Mouse (Mus musculus) midbrain, embryonic 16.5 days (tissue): ENCODE measurements around the gene Tfap2b. TPM values are rescaled to one million over a fixed set of nuclear protein-coding genes. Genes with fewer than 3 reads are reported as not detected.

Experiments used
- ATAC-seq: fragments of 200-750 bp; cut with Nextera tagmentation; 2 replicates; pipeline ENCODE4 v1.8.0; 2017; ENCODE audit warnings: moderate TSS enrichment
- H3K27ac ChIP-seq: fragments of 300-500 bp; sonication (generic); 2 replicates; pipeline ENCODE4 v1.5.1; 2014; ENCODE audit warnings: mild to moderate bottlenecking, low read length, mixed read lengths
- H3K27me3 ChIP-seq: fragments of 300-500 bp; sonication (generic); 2 replicates; pipeline ENCODE4 v1.6.1; 2014; ENCODE audit warnings: low read depth, low read length, mixed read lengths; ENCODE audit not compliant: control insufficient read depth, insufficient read depth
- H3K36me3 ChIP-seq: fragments of 300-500 bp; sonication (generic); 2 replicates; pipeline ENCODE4 v1.6.1; 2014; ENCODE audit warnings: mild to moderate bottlenecking, low read length, moderate library complexity, mixed read lengths; ENCODE audit not compliant: control insufficient read depth, insufficient read depth
- H3K4me1 ChIP-seq: fragments of 300-500 bp; sonication (generic); 2 replicates; pipeline ENCODE4 v1.6.1; 2014; ENCODE audit warnings: mild to moderate bottlenecking, low read length, mixed read lengths; ENCODE audit not compliant: control insufficient read depth, insufficient read depth
- H3K4me2 ChIP-seq: fragments of 300-500 bp; sonication (generic); 2 replicates; pipeline ENCODE4 v1.6.1; 2014; ENCODE audit warnings: mild to moderate bottlenecking, low read length, mixed read lengths
- H3K4me3 ChIP-seq: fragments of 300-500 bp; sonication (generic); 2 replicates; pipeline ENCODE4 v1.5.1; 2014; ENCODE audit warnings: low read depth, mild to moderate bottlenecking, low read length, moderate library complexity, mixed read lengths
- H3K9ac ChIP-seq: fragments of 300-500 bp; sonication (generic); 2 replicates; pipeline ENCODE4 v1.6.1; 2014; ENCODE audit warnings: low read depth, low read length, mixed read lengths
- H3K9me3 ChIP-seq: fragments of 300-500 bp; sonication (generic); replicated peaks from 2 replicates; pipeline ENCODE4 v1.6.1; 2014; ENCODE audit warnings: mild to moderate bottlenecking, low read length, mixed read lengths; ENCODE audit not compliant: control insufficient read depth, poor library complexity, severe bottlenecking
- WGBS: fragments of 180-500 bp; shearing (Covaris S2); extraction: QIAGEN DNeasy Blood & Tissue Kit; methylation state at CpG from one replicate; pipeline ENCODE4 v1.1.7; 2014; 5-methylcytosine and 5-hydroxymethylcytosine counted together
- polyA plus RNA-seq: library from polyadenylated mRNA; unstranded; fragments of >200 nt; fragmentation: Nextera tagmentation; extraction: Ambion mirVana; gene quantifications from 2 replicates; pipeline ENCODE4 v1.2.1, GENCODE M21; 2015

Gene Tfap2b
- polyA plus RNA-seq, 1 experiment from 2014 or later: 223 TPM

DNA sequence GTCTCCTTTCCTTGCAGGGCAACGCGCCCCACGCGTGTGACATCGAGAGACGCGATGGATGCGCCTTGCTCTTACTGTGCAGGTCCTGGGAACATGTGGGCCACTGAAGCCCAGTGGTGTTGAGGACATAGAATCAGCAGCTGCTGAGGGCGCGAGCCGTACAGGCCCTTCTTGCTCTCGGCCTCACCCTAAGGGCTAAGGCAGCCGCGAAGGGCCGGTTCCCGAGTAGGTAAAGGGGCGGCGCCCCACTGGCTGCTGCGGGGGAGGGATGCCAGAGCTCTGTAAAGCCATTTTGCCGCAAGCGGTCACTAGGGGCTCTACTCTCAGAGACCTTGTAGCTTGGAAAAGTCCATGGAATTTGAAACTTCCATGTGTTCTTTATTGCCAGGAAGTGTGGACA lies 27.9 kb downstream of the Tfap2b start:
- Histone ChIP-seq H3K27me3 (peaks cover 52% of the 10 kb centered on the region), H3K4me1 (peaks cover 7% of the 10 kb centered on the region), H3K4me2 (no peak overlapping the region), H3K9me3 (no peaks in the 10 kb centered on the region), H3K36me3 (no peaks in the 10 kb centered on the region), H3K27ac (peak overlapping the region; percentile 77), H3K9ac (peak overlapping the region; percentile 6; the same call in 1 of the 2 replicates), H3K4me3 (no peak overlapping the region)
- under 1% methylated on average over 21 of the region's 21 CpGs for WGBS
- no peak for ATAC-seq

DNA sequence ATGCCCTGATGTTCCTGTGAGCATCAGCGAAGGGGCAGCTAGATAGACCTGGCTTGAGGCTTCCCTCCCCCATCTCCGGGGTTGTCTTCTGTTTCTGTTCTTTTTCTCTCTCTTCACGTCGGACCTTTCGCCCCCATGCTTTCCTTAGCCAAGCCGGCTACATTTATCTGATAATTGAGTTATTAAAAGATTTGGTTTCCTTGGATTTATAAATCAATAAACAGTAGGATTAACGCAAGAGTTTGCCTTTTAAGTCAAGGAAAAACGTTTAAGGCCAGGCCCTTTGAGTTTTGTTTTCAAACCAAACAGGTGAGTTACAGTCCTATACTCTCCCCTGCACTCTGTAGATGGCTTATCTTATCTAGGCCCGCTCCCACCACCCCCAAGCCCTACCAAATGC lies 28.3 kb downstream of the Tfap2b start:
- Histone ChIP-seq H3K4me3 (no peak overlapping the region), H3K36me3 (no peaks in the 10 kb centered on the region), H3K9ac (no peak overlapping the region), H3K4me1 (peaks cover 7% of the 10 kb centered on the region), H3K4me2 (no peak overlapping the region), H3K27ac (peak overlapping the region; percentile 77), H3K27me3 (peaks cover 54% of the 10 kb centered on the region), H3K9me3 (no peaks in the 10 kb centered on the region)
- 2% methylated on average over 9 of the region's 9 CpGs for WGBS
- no peak for ATAC-seq

DNA sequence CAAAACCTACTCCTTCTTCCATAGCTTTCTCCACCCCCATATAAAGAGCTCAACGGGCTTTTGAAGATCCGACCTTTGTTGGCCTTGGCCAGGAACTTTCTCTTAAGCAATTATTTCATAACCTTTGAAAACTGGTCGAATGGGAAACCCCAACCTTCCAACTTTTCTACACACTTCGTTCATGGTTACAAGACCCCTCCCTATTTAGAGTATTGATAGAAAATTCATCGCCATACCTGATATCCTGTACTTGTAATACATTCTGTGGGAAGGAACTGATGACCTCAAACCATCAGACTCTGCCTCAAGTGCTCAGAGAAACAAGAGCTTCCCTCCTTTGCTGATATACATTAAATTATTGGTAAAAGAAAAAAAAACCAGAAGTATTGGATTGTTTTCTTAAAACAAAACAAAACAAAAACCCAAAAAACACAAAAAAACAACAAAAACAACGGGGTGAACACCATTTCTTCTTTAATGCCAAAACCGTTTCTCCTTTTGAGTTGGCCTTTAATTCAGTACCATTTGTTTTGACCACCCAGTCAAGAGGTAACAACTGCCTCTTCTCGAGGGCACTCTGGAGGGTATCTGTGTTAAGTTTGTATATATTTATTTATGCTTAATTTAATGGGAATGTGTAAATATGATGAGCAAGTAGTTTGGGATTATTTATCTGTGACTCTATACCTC lies 29.2 kb downstream of the Tfap2b start:
- 5% methylated on average over 8 of the region's 8 CpGs for WGBS
- H3K27ac ChIP-seq: peak overlapping the region; percentile 20; the same call in 1 of the 2 replicates
- no peak overlapping the region for H3K4me2 ChIP-seq
- H3K4me3 ChIP-seq: no peak overlapping the region
- H3K9me3 ChIP-seq: no peaks in the 10 kb centered on the region
- peaks cover 7% of the 10 kb centered on the region for H3K4me1 ChIP-seq
- H3K27me3 ChIP-seq: peaks cover 54% of the 10 kb centered on the region
- no peak overlapping the region for H3K9ac ChIP-seq
- ATAC-seq: no peak
- H3K36me3 ChIP-seq: no peaks in the 10 kb centered on the region

DNA sequence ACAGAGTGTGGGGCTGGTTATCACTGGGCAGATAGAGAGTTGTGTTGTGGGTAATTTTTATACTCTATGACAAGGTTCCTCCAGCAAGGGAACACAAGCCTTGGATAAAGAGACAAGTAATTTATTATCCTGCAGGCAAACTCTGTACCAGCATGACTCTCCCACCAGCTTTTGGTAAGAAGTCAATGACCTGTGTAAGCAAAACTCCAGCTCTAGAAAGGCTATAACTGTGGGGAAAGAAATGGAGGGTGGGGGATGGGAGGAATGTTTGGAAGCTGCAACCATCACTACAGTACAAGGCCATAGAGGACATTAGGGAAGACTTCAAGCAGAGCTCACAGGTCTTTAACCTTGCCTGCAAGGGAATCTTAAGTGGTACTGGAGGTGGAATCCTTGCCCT lies 31.3 kb downstream of the Tfap2b start:
- Histone ChIP-seq H3K27me3 (peaks cover 54% of the 10 kb centered on the region), H3K36me3 (no peaks in the 10 kb centered on the region), H3K27ac (peak overlapping the region; percentile 61), H3K4me1 (peaks cover 10% of the 10 kb centered on the region), H3K9ac (no peak overlapping the region), H3K9me3 (no peaks in the 10 kb centered on the region), H3K4me3 (no peak overlapping the region), H3K4me2 (no peak overlapping the region)
- no peak for ATAC-seq

DNA sequence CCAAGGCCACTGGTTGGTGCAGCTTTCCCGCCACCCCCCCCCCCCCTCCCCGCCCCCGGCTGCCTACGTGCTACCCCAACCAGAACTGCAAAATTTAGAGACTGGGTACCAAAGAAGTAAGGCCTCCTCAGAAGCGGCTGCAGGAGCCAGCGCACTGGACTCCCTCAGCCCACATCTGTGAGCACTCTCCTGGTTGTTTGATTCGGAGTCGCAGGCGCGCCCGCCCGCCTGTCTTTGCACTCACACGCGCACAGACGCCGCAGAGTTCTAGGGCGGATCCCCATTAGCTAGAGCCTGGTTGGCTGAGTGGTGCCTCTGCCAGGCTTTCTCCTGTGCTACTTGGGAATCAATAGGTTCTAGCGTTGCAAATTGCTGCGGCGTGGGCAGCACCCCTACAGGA lies 32.6 kb downstream of the Tfap2b start:
- H3K27ac ChIP-seq: peak overlapping the region; percentile 54
- under 1% methylated on average over 19 of the region's 20 CpGs for WGBS

DNA sequence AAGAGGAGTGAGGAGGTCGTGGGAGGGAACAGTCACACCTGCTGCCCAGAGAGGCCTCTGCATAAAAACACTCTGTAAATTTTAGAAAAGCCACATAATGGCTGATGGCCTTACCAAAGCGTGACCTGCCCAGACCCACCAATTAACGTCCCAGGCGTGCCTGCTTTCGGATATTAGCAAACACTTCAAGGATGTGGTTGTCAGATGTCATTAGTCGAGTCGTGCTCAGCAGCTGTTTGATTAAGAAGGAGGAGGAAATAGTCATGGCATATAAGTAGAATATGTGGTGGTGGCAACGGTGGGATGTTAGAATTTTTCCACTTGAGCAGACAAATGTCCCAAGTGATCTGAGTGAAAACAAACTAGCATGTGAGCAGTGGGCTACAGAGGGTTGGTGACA lies 33.3 kb downstream of the Tfap2b start:
- no peaks in the 10 kb centered on the region for H3K36me3 ChIP-seq
- ATAC-seq: no peak
- H3K27ac ChIP-seq: peak overlapping the region; percentile 50
- H3K9me3 ChIP-seq: no peaks in the 10 kb centered on the region
- H3K4me3 ChIP-seq: no peak overlapping the region
- 6% methylated on average over 8 of the region's 8 CpGs for WGBS
- peaks cover 46% of the 10 kb centered on the region for H3K27me3 ChIP-seq
- no peak overlapping the region for H3K9ac ChIP-seq
- peaks cover 13% of the 10 kb centered on the region for H3K4me1 ChIP-seq
- no peak overlapping the region for H3K4me2 ChIP-seq

More for the DNA sequence above, 32.6 kb downstream of the Tfap2b start:
- no peaks in the 10 kb centered on the region for H3K36me3 ChIP-seq
- peak overlapping the region; percentile 6; the same call in 1 of the 2 replicates for H3K4me3 ChIP-seq
- peak overlapping the region; percentile 37; the same call in 1 of the 2 replicates for H3K4me2 ChIP-seq
- H3K27me3 ChIP-seq: peaks cover 49% of the 10 kb centered on the region
- H3K4me1 ChIP-seq: peaks cover 13% of the 10 kb centered on the region
- no peaks in the 10 kb centered on the region for H3K9me3 ChIP-seq
- H3K9ac ChIP-seq: no peak overlapping the region
- peak; percentile 44; the same call in 1 of the 2 replicates for ATAC-seq

DNA sequence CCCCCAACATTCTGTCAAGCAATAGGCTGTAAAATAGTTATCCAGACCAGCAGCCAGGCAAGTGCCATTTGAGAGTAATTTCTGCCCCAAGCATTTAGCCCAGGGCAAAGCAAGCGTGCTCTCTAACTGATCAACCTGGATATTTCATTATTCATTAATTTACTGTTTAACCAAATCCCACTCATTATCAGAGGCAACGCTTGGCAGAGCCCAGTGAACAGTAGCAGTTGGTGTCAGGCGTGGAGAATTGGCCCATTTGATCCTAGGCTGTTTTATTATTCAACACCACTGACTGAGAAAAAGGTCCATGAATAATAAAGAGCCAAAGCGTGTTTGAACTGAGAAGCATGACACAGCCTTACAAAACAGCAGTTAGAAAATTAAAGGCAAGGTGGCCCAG lies 36.3 kb downstream of the Tfap2b start:
- no peak overlapping the region for H3K27ac ChIP-seq
- H3K27me3 ChIP-seq: peaks cover 28% of the 10 kb centered on the region
- no peak overlapping the region for H3K4me2 ChIP-seq
- H3K9me3 ChIP-seq: no peaks in the 10 kb centered on the region
- H3K4me1 ChIP-seq: peaks cover 13% of the 10 kb centered on the region
- peak; percentile 91 for ATAC-seq
- H3K4me3 ChIP-seq: no peak overlapping the region
- WGBS: 9% methylated on average over 4 of the region's 4 CpGs
- H3K9ac ChIP-seq: no peak overlapping the region
- H3K36me3 ChIP-seq: no peaks in the 10 kb centered on the region

DNA sequence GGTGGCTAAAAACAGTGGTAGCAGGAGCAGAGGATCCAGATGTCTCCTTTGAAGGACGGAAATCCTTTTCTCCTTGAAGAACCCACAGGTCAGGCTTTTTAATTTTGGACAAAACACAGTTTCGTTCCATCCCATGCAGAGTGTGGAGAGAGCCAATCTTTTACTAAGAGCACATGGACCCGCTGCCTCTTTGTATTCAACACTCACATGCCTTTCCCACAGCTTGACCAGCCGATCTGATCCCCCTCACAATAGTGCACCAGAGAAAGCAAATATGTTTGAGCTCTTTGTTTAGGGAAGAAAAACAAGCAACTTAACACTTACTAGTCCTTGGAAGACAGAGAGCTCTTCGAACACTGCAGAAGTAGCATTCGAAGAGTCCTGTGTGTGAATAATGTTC lies 42.6 kb downstream of the Tfap2b start:
- WGBS: 14% methylated on average over 6 of the region's 6 CpGs
- no peak overlapping the region for H3K4me2 ChIP-seq
- no peaks in the 10 kb centered on the region for H3K9me3 ChIP-seq
- ATAC-seq: no peak
- H3K36me3 ChIP-seq: no peaks in the 10 kb centered on the region
- no peak overlapping the region for H3K9ac ChIP-seq
- no peaks in the 10 kb centered on the region for H3K4me1 ChIP-seq
- H3K4me3 ChIP-seq: no peak overlapping the region
- no peaks in the 10 kb centered on the region; the same call in 1 of the 2 replicates for H3K27me3 ChIP-seq
- H3K27ac ChIP-seq: no peak overlapping the region

DNA sequence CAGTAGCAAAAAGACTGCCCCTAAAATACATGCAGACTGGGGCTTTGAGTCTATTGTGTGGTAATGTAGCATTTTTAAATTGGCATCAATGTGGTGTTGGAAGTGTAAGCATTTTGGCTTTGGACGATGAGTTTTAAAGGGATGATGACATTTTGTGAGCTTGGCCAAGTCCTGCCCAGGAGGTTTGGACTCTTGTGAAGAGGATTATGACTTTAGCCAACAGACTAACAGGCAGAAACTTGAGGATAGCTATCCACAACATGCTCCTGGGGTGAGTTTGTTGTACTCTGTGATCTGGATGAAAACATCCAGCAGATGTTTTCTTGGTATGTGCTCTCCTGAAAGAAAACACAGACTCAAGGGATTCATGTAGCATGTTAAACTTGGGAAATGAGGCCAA lies 60.9 kb downstream of the Tfap2b start:
- Histone ChIP-seq H3K4me3 (no peak overlapping the region), H3K27ac (no peak overlapping the region), H3K36me3 (no peaks in the 10 kb centered on the region), H3K4me1 (no peaks in the 10 kb centered on the region), H3K9me3 (no peaks in the 10 kb centered on the region), H3K4me2 (no peak overlapping the region), H3K27me3 (no peaks in the 10 kb centered on the region), H3K9ac (no peak overlapping the region)
- WGBS: 78% methylated on average over 1 of the region's 1 CpGs
- ATAC-seq: no peak
